Mouse (Mus musculus) ES-E14 (cell line): Measurements from ENCODE around the gene Vrk1. TPM values are rescaled to one million over a fixed set of nuclear protein-coding genes. Genes with fewer than 3 reads are reported as not detected.

Experiments
- DNase-seq: peaks from one replicate; pipeline ENCODE4 v3.0.0-alpha.2; 2013; ENCODE audit warnings: low read depth, low spot score
- H3K27ac ChIP-seq: 2 replicates; pipeline ENCODE4 v1.5.1; 2012; ENCODE audit warnings: low read depth, mild to moderate bottlenecking, low read length, moderate library complexity, mixed read lengths; ENCODE audit not compliant: poor library complexity, insufficient read depth, severe bottlenecking
- H3K36me3 ChIP-seq: 2 replicates; pipeline ENCODE4 v1.6.1; 2012; ENCODE audit warnings: mild to moderate bottlenecking, low read length, moderate library complexity, mixed read lengths; ENCODE audit not compliant: control insufficient read depth, poor library complexity, insufficient read depth, severe bottlenecking
- H3K4me1 ChIP-seq, 2 experiments: fragments of 150-350 bp in 1 of 2; sonication (generic) in 1 of 2; 2 replicates each; pipeline ENCODE4 v1.6.1; 2012; ENCODE audit warnings: low read length in 2 of 2, mild to moderate bottlenecking in 1 of 2, mixed read lengths in 1 of 2; ENCODE audit not compliant: control insufficient read depth in 2 of 2, insufficient read depth in 2 of 2, poor library complexity in 1 of 2
- H3K4me3 ChIP-seq, 2 experiments: fragments of 150-350 bp in 1 of 2; sonication (generic) in 1 of 2; 2 replicates each; pipeline ENCODE4 v1.5.1; 2012; ENCODE audit warnings: low read length in 2 of 2, low read depth in 1 of 2, mild to moderate bottlenecking in 1 of 2, mixed read lengths in 1 of 2; ENCODE audit not compliant: insufficient read depth in 1 of 2, poor library complexity in 1 of 2, severe bottlenecking in 1 of 2
- H3K9ac ChIP-seq: 2 replicates; pipeline ENCODE4 v1.6.1; 2012; ENCODE audit warnings: low read depth, mild to moderate bottlenecking, low read length, mixed read lengths; ENCODE audit not compliant: poor library complexity, insufficient read depth, severe bottlenecking
- H3K9me3 ChIP-seq: fragments of 150-350 bp; sonication (generic); 2 replicates; pipeline ENCODE4 v1.6.1; 2012; ENCODE audit warnings: low read depth, mild to moderate bottlenecking, low read length; ENCODE audit not compliant: control insufficient read depth, insufficient read depth
- CHD2 ChIP-seq: IDR thresholded peaks from 2 replicates; pipeline ENCODE4 v1.6.1; 2014; ENCODE audit warnings: mild to moderate bottlenecking, low read depth, low read length, inconsistent platforms
- HCFC1 ChIP-seq: IDR thresholded peaks from 2 replicates; pipeline ENCODE4 v1.6.1; 2012; ENCODE audit warnings: low read length, inconsistent platforms, borderline replicate concordance; ENCODE audit not compliant: insufficient read depth
- MAFK ChIP-seq: IDR thresholded peaks from 2 replicates; pipeline ENCODE4 v1.6.1; 2014; ENCODE audit warnings: mild to moderate bottlenecking, low read depth, low read length, inconsistent platforms; ENCODE audit not compliant: insufficient read depth
- ZC3H11A ChIP-seq: IDR thresholded peaks from 2 replicates; pipeline ENCODE4 v1.6.1; 2012; ENCODE audit warnings: low read depth, mild to moderate bottlenecking, inconsistent platforms, low read length, borderline replicate concordance
- ZNF384 ChIP-seq: IDR thresholded peaks from 2 replicates; pipeline ENCODE4 v1.6.1; 2012; ENCODE audit warnings: low read depth, low read length, inconsistent platforms
- in situ Hi-C, 2 experiments: fragments of 600-800 bp; cut with MboI; formaldehyde crosslinking; loops; one replicate each; pipeline ENCODE4 v1.15.1; 2025; ENCODE audit warnings: low sequenced_read_pairs in 2 of 2, inconsistent platforms in 1 of 2; ENCODE audit not compliant: unreplicated experiment in 2 of 2
- total RNA-seq: library from RNA; depleted of rRNA; stranded (reverse); fragments of 300-350 nt; gene quantifications from 2 replicates; pipeline ENCODE4 v1.2.3, GENCODE M21; 2012

The Vrk1 gene
- total RNA-seq, 1 experiment = 56.6 TPM

DNA sequence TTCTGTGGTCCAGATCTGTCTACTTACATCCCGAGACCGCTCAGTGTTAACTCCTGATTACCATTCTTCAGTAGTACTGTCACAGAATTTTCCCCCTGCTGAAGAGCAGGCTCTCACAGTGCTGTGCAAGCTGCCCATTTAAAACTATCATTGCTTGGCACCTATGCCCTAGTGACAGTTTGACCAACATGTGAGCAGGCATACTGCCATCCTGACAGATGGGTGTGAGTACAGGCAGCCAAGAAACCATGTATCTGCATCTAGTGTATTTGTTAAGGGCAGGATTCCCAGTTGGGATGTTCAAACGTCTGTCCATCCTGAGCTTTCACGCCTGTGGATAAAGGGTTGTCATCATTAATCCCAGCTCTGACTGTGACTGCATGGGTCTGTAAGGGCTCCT lies 10.0 kb downstream of the Vrk1 start:
- Histone ChIP-seq H3K36me3 (no peaks in the 10 kb centered on the region), H3K9me3 (no peaks in the 10 kb centered on the region), H3K9ac (no peak overlapping the region), H3K4me1 (peaks cover 0 to 3% of the 10 kb centered on the region in 2 experiments; a peak in 1 of 4 replicates), H3K27ac (no peak overlapping the region), H3K4me3 (no peak overlapping the region)
- in situ Hi-C loops = no loop called here
- TF ChIP-seq ZNF384 (no peak), ZC3H11A (no peak), CHD2 (no peak), HCFC1 (no peak), MAFK (no peak)
- DNase-seq = no peak

DNA sequence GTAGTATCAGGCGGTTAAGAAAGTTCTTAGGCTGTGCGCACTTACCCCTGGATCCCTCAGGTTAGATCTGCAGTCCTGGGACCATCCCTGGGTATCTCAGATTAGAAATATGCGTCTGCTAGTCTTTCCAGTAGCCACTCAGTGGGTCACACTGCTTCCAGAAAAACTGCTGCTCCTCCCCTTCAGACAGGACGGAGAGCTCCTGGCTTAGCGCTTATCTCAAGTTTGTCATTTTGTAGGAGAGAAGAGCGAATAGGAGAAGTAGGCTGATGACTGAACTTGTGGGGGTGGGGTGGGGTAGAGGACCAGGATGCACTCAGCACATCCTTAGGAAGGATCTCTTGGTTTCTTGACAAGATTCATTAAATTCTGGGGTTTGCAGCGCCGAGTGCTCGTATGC lies 13.6 kb downstream of the Vrk1 start:
- no peak overlapping the region for H3K27ac ChIP-seq
- no peak for DNase-seq
- no peaks in the 10 kb centered on the region for H3K36me3 ChIP-seq
- in situ Hi-C loops = no loop called here
- no peak overlapping the region for H3K9ac ChIP-seq
- H3K4me3 ChIP-seq = no peak overlapping the region
- no peak for TF ChIP-seq MAFK
- TF ChIP-seq ZC3H11A = no peak
- TF ChIP-seq HCFC1 = no peak
- no peak for TF ChIP-seq CHD2
- no peak for TF ChIP-seq ZNF384
- no peaks in the 10 kb centered on the region for H3K9me3 ChIP-seq
- H3K4me1 ChIP-seq = peaks cover 0 to 3% of the 10 kb centered on the region in 2 experiments; a peak in 1 of 4 replicates

DNA sequence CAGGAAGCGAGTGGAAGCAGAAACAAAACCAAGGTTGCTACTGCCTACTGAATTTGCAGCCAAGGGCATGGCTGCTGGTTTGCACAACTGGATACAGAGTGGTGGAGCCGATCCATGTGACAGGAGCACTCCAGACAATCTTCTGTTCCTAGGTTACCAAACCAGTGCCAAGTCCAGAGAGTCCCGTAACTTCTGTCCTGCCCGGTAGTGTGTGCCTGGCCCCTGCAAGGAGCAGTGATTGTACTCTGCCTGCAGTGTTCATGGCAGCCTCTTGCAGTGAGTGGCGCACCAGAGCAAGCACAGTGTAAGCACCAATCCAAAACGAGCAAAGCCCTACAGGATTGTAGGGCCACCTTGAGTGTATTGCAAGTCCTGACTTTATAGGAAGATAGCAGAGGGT lies 15.4 kb downstream of the Vrk1 start:
- in situ Hi-C loops = no loop called here
- H3K4me3 ChIP-seq = no peak overlapping the region
- no peaks in the 10 kb centered on the region for H3K36me3 ChIP-seq
- TF ChIP-seq MAFK = no peak
- no peak for TF ChIP-seq CHD2
- no peak for TF ChIP-seq HCFC1
- no peak for TF ChIP-seq ZC3H11A
- no peak for TF ChIP-seq ZNF384
- H3K9me3 ChIP-seq = no peaks in the 10 kb centered on the region
- peaks cover 0 to 2% of the 10 kb centered on the region in 2 experiments; a peak in 1 of 4 replicates for H3K4me1 ChIP-seq
- H3K27ac ChIP-seq = no peak overlapping the region
- peak; percentile 17 for DNase-seq
- H3K9ac ChIP-seq = no peak overlapping the region

DNA sequence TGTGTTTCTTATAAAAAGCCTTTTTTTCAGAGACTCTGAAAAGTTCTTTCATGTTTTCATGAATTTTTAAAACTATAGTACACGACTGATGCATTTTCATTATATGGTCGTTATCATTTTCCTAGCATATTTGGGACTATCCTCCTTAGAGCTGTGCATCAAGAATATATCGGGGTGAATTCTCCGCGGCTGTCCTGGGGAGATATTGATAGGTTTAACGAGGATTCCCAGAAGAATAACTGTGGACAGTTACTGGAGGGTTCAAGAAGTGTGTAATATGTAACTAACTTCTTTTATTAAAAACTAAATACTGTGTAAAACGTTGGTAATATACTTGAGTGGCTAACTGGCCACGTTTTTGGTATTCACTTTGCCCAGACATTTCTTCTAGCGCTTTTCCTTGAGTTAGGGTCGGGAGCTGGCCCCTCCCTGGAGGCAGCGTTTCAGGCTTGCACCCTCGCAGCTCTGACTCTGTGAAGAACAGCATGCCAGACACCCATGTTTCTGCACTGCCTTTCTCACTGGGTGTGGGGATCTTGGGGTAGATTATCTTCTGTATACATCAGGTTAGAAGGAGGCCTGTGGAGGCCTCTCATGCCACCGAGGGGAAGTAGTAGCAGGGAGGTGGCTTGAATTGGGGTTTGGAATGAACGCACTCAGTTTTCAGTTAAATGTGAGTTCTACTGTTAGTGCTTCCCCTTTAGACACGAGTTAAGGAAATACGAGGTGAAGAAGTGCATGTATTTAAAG lies 16.5 kb downstream of the Vrk1 start:
- H3K9ac ChIP-seq = no peak overlapping the region
- TF ChIP-seq CHD2 (no peak), ZNF384 (no peak), HCFC1 (no peak), MAFK (no peak), ZC3H11A (no peak)
- no peak for DNase-seq
- no peak overlapping the region for H3K4me3 ChIP-seq
- no peaks in the 10 kb centered on the region for H3K9me3 ChIP-seq
- no peaks in the 10 kb centered on the region for H3K36me3 ChIP-seq
- peaks cover 0 to 2% of the 10 kb centered on the region in 2 experiments; a peak in 1 of 4 replicates for H3K4me1 ChIP-seq
- in situ Hi-C loops = no loop called here
- no peak overlapping the region for H3K27ac ChIP-seq

DNA sequence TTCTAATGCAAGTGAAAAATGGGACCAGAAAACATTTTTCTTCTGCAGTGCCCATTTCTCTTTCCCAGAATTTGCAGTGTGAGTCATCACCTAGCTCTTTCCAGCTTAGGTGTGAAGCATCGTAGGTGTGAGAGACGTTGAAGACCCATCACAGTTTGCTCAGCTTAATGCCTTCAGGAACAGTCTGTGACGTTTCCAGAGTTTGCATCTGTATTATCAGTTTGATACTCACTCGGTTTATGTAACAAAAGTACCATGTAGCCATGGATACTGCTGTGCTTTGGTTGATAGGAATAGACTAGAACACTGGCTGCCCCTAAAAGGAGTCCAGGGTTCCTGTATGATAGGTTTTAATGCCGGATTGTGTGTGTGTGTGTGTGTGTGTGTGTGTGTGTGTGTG lies 17.3 kb downstream of the Vrk1 start:
- Histone ChIP-seq H3K4me3 (no peak overlapping the region), H3K9me3 (no peaks in the 10 kb centered on the region), H3K27ac (no peak overlapping the region), H3K36me3 (no peaks in the 10 kb centered on the region), H3K9ac (no peak overlapping the region), H3K4me1 (peaks cover 0 to 7% of the 10 kb centered on the region in 2 experiments; a peak in 1 of 4 replicates)
- TF ChIP-seq ZNF384 = no peak
- in situ Hi-C loops = no loop called here
- DNase-seq = no peak
